Mouse (Mus musculus): ENCODE data around the gene Tmem82.

Tmem82 gene

DNA sequence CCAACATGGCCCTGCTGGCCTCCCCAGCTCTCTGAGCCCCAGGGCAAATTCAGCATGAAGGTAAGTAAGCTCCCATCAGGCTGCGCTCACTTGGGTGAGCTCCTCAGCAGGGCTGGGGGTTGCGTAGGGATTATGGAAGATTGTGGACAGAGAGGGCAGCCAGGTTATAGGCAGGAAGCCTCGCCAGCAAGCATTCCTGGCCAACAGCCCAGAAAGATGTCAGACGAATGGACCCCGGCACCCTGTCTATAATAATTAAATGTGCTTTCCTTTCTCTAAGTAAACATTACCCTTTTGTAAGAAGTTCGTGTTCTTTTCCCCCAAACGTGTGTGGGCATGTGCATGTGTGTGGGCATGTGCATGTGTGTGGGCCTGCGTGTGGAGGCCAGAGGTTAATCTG lies 13.9 kb downstream of the Tmem82 start:
- ChIA-PET CTCF (interaction anchor here in 2 of 4 experiments (1.9 to 5.0 kb wide), 2 partner anchors 13 kb away, joined by 5 to 28 read pairs; partner anchors contain the start of gene Tmem82 (in 1 of the 2)), POLR2A (interaction anchor here in 3 of 4 experiments (0.6 to 18.8 kb wide), 7 partner anchors 12 to 161 kb away, joined by 3 to 336 read pairs (median 6); partner anchors contain the start of gene Tmem82 (in 1 of the 3))

- CTCF ChIA-PET, result interaction anchor here (0.6 to 5.0 kb wide), 6 partner anchors 12 to 350 kb away, joined by 3 to 28 read pairs (median 6); partner anchors contain the start of gene Tmem82 (in 1 of the 4)
- POLR2A ChIA-PET, result interaction anchor here in 3 of 4 experiments (0.6 to 18.8 kb wide), 9 partner anchors 9 to 162 kb away, joined by 3 to 336 read pairs (median 5); partner anchors contain the start of gene Tmem82 (in 2 of the 3)
These were observed 14.5 kb downstream of the Tmem82 start for GRCm38 (mm10) chr4:141603921-141604320.

GRCm38 (mm10) chr4:141602523-141603223 lies 15.8 kb downstream of the Tmem82 start:
- POLR2A ChIA-PET, result interaction anchor here (0.8 to 18.8 kb wide), 12 partner anchors 9 to 70 kb away, joined by 3 to 336 read pairs (median 5); partner anchors contain the start of gene Tmem82 (in 2 of the 4)
- CTCF ChIA-PET, result interaction anchor here in 2 of 4 experiments (0.9 to 5.0 kb wide), 5 partner anchors 11 to 172 kb away, joined by 3 to 28 read pairs (median 4); partner anchors contain the start of gene Tmem82 (in 1 of the 2)

GRCm38 (mm10) chr4:141601148-141601862 lies 17.1 kb downstream of the Tmem82 start:
- POLR2A ChIA-PET, result interaction anchor here in 3 of 4 experiments (0.6 to 18.8 kb wide), 24 partner anchors 9 to 1044 kb away, joined by 3 to 336 read pairs (median 5); partner anchors contain the start of genes Tmem82 (in 3 of the 3), Casp9 (in 1 of the 3) and Slc25a34 (in 1 of the 3)

GRCm38 (mm10) chr4:141600364-141600763 lies 18.1 kb downstream of the Tmem82 start:
- ChIA-PET CTCF (interaction anchor here (0.7 to 2.0 kb wide), 8 partner anchors 9 to 213 kb away, joined by 3 to 10 read pairs (median 4); partner anchors contain the start of gene Tmem82 (in 1 of the 4)), POLR2A (interaction anchor here (0.6 to 18.8 kb wide), 22 partner anchors 9 to 1043 kb away, joined by 3 to 336 read pairs (median 6); partner anchors contain the start of genes Tmem82 (in 2 of the 4), Casp9 (in 1 of the 4) and Slc25a34 (in 1 of the 4))

More at GRCm38 (mm10) chr4:141601148-141601862, 17.1 kb downstream of the Tmem82 start:
- CTCF ChIA-PET, result interaction anchor here in 3 of 4 experiments (0.6 to 2.0 kb wide), 9 partner anchors 10 to 214 kb away, joined by 3 to 10 read pairs (median 3); partner anchors contain the start of gene Tmem82 (in 2 of the 3)

DNA sequence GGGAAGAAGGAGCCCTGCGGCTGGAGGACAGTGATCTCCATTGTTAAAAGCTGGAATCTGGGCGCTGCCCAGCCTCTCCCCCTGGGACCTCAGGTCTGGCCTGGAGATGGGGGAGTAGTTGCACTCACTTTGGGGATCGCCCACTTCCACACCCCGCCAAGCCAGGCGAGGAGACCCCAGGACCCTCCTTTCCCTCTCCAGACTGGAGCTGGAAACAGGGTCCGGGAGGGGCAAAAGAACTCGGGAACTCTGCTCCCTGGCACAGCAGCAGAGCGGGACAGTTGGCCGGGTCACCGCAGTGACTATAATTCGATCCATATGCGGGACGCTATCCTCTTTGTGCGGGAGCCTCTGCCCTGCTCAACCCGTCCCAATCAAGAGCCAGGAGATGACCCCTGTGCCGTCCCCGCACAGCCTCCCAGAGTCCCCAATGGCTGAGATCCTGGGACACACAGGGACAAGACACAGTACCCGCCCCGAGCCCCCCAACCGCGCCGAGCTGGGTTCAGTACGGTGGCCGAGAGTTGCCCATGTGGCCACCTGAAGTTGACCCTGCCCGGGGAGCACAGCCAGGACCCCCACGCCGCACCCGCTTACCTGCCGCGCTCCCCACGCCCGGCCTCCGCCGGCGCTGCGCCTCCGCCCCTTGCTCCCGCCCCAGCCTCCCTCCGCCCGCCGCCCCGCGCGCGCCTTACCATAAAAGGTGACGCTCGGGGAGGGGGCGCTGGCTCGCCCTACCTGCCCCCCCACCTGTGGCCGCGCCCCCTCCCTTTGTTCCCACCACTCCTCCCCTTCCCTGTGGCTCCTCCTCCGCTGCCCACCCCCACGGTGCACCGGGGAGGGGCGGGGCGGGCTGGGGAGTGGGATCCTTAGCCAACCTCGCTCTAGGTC lies 18.9 kb downstream of the Tmem82 start:
- CTCF ChIA-PET, result interaction anchor here in 3 of 4 experiments (0.7 to 2.0 kb wide), 6 partner anchors 8 to 188 kb away, joined by 3 to 10 read pairs (median 6); partner anchors contain the start of gene Tmem82 (in 2 of the 3)
- POLR2A ChIA-PET, result interaction anchor here (0.6 to 18.8 kb wide), 40 partner anchors 8 to 472 kb away, joined by 3 to 336 read pairs (median 5); partner anchors contain the start of genes Tmem82 (in 3 of the 4), Slc25a34 (in 2 of the 4), Casp9 (in 1 of the 4) and Ddi2 (in 1 of the 4)

DNA sequence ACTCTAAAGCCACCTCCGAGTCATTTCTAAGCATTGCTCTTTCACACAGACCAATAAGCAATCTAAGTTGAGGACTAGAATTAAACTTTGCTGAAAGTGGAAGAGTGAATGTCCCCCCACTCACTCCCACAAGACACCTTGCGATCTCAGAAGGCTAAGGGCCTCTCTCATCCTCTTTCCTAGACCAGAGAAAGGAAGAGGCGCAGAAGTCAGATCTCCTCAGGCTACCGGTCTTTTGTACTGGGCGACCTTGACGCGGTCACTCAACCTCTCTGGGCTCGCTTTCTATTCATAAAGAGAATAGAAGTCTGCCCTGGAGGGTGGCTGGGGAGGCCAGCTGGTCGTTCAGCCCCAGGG lies 19.6 kb downstream of the Tmem82 start:
- ChIA-PET CTCF (interaction anchor here in 2 of 4 experiments (0.6 to 1.9 kb wide), 3 partner anchors 19 to 464 kb away, joined by 3 to 8 read pairs (median 5); partner anchors contain the start of gene Tmem82 (in 1 of the 2)), POLR2A (interaction anchor here (0.6 to 18.8 kb wide), 37 partner anchors 8 to 486 kb away, joined by 3 to 336 read pairs (median 5); partner anchors contain the start of genes Tmem82 (in 3 of the 4), Slc25a34 (in 2 of the 4), Casp9 (in 1 of the 4) and Ddi2 (in 1 of the 4))

- POLR2A ChIA-PET, result interaction anchor here (0.5 to 18.8 kb wide), 66 partner anchors 8 to 989 kb away, joined by 3 to 336 read pairs (median 4); partner anchors contain the start of genes Tmem82 (in 3 of the 4), Casp9 (in 2 of the 4), Slc25a34 (in 2 of the 4) and Ddi2 (in 1 of the 4)
- CTCF ChIA-PET, result interaction anchor here (0.5 to 1.9 kb wide), 12 partner anchors 20 to 463 kb away, joined by 3 to 8 read pairs (median 4); partner anchors contain the start of gene Tmem82 (in 1 of the 4)
These were observed 20.1 kb downstream of the Tmem82 start for GRCm38 (mm10) chr4:141598199-141598893.

- ChIA-PET POLR2A (interaction anchor here in 3 of 4 experiments (0.7 to 18.8 kb wide), 8 partner anchors 10 to 197 kb away, joined by 3 to 336 read pairs (median 4); partner anchors contain the start of gene Casp9 (in 1 of the 3)), CTCF (interaction anchor here in 2 of 4 experiments (0.6 to 1.4 kb wide), 3 partner anchors 28 to 481 kb away, joined by 3 to 4 read pairs (median 3); no protein-coding TSS in a partner anchor)
These were observed 21.6 kb downstream of the Tmem82 start for GRCm38 (mm10) chr4:141596700-141597328.

GRCm38 (mm10) chr4:141595605-141596268 lies 22.7 kb downstream of the Tmem82 start:
- POLR2A ChIA-PET, result interaction anchor here (0.5 to 18.8 kb wide), 19 partner anchors 11 to 317 kb away, joined by 3 to 336 read pairs (median 4); partner anchors contain the start of genes Tmem82 (in 2 of the 4), Casp9 (in 1 of the 4) and Spen (in 1 of the 4)
- CTCF ChIA-PET, result interaction anchor here in 3 of 4 experiments (0.6 to 1.4 kb wide), 13 partner anchors 23 to 237 kb away, joined by 3 to 6 read pairs (median 4); partner anchors contain the start of genes Slc25a34 (in 1 of the 3) and Tmem82 (in 1 of the 3)

DNA sequence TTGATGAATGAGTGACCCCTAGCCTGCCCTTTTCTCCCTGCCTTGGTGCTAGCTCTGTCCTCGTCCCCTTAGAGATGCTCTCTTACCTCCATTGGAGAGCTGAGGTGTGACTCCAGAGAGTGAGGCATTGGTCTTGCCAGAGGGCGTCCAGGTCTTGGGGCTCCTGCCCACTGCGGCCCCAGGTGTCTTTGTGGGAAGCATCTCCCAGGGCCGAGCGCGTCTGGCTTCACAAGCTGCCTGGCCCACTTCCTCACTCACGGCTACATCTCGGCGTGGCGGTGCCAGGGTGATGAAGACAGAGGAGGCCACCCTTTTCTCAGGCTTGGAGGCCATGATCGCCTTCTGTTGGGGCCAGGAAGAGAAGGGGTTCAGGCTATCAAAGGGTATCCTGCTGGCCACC lies 23.3 kb downstream of the Tmem82 start:
- POLR2A ChIA-PET, result interaction anchor here (0.5 to 18.8 kb wide), 17 partner anchors 10 to 316 kb away, joined by 3 to 336 read pairs (median 4); partner anchors contain the start of genes Tmem82 (in 2 of the 4), Casp9 (in 1 of the 4) and Spen (in 1 of the 4)
- CTCF ChIA-PET, result interaction anchor here (0.5 to 1.4 kb wide), 13 partner anchors 23 to 208 kb away, joined by 3 to 6 read pairs (median 4); partner anchors contain the start of genes Slc25a34 (in 1 of the 4) and Tmem82 (in 1 of the 4)

DNA sequence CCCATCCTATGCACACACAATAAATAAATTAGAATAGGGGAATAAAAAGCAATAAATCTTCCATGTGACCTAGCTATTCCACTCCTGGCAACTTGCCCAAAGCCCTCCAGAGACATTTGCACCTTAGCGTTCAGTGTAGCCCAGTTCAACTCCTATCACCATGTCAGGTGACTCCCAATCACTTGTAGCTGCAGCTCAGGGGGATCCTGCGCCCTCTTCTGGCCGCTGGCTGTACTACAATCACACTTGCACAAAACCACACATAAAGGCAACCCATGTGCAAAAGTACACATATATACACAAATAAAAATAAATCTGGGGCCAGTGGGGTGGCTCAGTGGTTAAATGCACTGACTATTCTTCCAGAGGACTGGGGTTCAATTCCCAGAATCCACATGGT lies 26.9 kb downstream of the Tmem82 start:
- CTCF ChIA-PET, result interaction anchor here (0.5 to 2.4 kb wide), 36 partner anchors 9 to 209 kb away, joined by 3 to 12 read pairs (median 3); partner anchors contain the start of genes Casp9 (in 1 of the 4), Fblim1 (in 1 of the 4) and Srarp (in 1 of the 4)
- POLR2A ChIA-PET, result interaction anchor here (0.5 to 18.8 kb wide), 35 partner anchors 9 to 464 kb away, joined by 3 to 336 read pairs (median 3); partner anchors contain the start of genes Casp9 (in 1 of the 4), Fblim1 (in 1 of the 4), Slc25a34 (in 1 of the 4) and Tmem82 (in 1 of the 4)

- POLR2A ChIA-PET, result interaction anchor here in 2 of 4 experiments (0.5 to 2.0 kb wide), 6 partner anchors 12 to 301 kb away, joined by 3 to 5 read pairs (median 4); no protein-coding TSS in a partner anchor
- CTCF ChIA-PET, result no interaction called here
These were observed 34.5 kb downstream of the Tmem82 start for GRCm38 (mm10) chr4:141583919-141584318.

DNA sequence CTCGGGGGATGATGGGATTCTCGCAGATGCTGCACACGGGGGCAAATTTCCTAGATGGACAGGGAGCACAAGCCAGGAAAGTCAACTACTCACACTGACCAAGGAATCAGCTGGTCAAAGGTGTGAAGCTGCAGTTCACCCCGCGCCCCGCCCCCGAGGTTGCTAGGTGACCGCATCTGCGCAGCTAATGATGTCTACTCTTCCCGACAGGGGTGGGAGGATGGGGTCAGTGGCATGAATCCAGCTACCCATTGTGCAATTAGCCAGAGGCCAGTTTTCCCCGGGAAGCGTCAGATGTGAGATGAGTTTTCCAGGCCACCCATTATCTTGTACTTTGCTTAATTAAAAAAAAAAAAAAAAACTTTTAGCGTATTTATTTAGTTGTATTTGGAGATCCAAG lies 37.4 kb downstream of the Tmem82 start:
- CTCF ChIA-PET, result no interaction called here
- POLR2A ChIA-PET, result interaction anchor here (0.6 to 27.5 kb wide), 11 partner anchors 9 to 487 kb away, joined by 3 to 2081 read pairs (median 3); partner anchors contain the start of gene Spen (in 1 of the 4)

Data from embryonic stem cell, embryonic (primary cell).